Mouse (Mus musculus) G1E (cell line): ENCODE measurements around the gene Aig1.

Experiments
- CTCF ChIP-seq: IDR thresholded peaks from 2 replicates; pipeline ENCODE4 v1.5.1; 2012; ENCODE audit warnings: low read depth, low read length, inconsistent platforms, mixed read lengths
- GATA2 ChIP-seq: IDR thresholded peaks from 2 replicates; pipeline ENCODE4 v1.6.1; 2012; ENCODE audit warnings: low read depth, low read length, inconsistent platforms, borderline replicate concordance
- TAL1 ChIP-seq: conservative IDR thresholded peaks from 2 replicates; pipeline ENCODE4 v1.6.1; 2012; ENCODE audit warnings: low read depth, low read length, inconsistent platforms, mixed read lengths

DNA sequence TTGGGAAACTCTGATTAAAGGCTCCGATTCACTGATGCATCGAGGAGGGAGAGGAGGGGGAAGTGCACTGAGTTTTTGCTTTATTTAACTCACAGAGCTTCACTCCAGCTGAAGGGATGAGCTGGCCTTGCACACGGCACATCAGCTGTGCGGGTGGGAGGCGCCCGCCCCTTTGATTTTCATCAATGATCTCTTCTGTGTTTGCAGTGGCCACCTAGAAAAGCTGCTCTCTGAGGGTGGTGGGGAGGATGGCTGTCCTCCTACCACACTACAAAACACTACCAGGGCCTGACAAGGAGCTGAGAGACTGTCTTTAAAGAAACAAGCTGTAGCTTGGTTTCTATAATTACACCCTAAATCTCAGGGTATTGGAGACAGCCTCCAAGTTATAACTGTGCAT lies 141.1 kb downstream of the Aig1 start:
- TF ChIP-seq CTCF (no peak), TAL1 (no peak), GATA2 (no peak)
